Mouse (Mus musculus) C2C12 (cell line): ENCODE measurements around the gene Gigyf1.

Experiments used
- CTCF ChIP-seq: IDR thresholded peaks from one replicate; pipeline ENCODE4 v1.5.1; 2011; ENCODE audit not compliant: control insufficient read depth, insufficient read depth, insufficient read length
- MAX ChIP-seq: IDR thresholded peaks from one replicate; pipeline ENCODE4 v1.6.1; 2011; ENCODE audit warnings: mild to moderate bottlenecking, control low read depth

DNA sequence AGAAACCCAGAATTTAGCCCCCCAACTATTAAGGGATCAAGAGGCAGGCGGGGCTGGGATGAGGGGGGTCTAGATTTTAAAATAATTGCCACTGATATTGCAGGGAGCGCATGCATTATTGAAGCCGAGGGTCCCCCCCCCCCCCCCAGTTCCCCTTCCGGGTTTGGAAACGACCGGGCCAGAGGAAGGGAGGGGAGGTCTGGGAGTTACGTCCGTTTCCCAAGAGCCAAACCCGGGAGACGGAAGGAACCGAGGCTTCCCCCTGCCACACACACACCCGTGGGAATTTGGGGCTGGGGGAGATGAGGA lies 14.4 kb downstream of the Gigyf1 start:
- no peak for TF ChIP-seq MAX
- TF ChIP-seq CTCF: no peak
